Mouse (Mus musculus) urinary bladder, postnatal 0 days (tissue): ENCODE results near the gene Kcnj12. TPM values are rescaled to one million over a fixed set of nuclear protein-coding genes. Genes with fewer than 3 reads are reported as not detected.

ENCODE experiments used
- polyA plus RNA-seq: library from polyadenylated mRNA; unstranded; fragments of >200 nt; fragmentation: Nextera tagmentation; extraction: Ambion mirVana; gene quantifications from 2 replicates; pipeline ENCODE4 v1.2.1, GENCODE M21; 2015

Kcnj12 gene
- 1.9 and 2.3 TPM in 2 replicates for polyA plus RNA-seq

GRCm38 (mm10) chr11:61022550-61023391 lies at the start of gene Kcnj12:
Gene Kcnj12, plus strand, starts transcription at chr11:61022564.

Other genes starting within 250 kb of the Kcnj12 start
- gene Top3a, start 245.2 kb upstream of the Kcnj12 start, polyA plus RNA-seq = 4.5 and 4.6 TPM in 2 replicates
- gene Smcr8, start 245.0 kb upstream of the Kcnj12 start, polyA plus RNA-seq = 1.9 and 2.4 TPM in 2 replicates
- 14.4 and 16.0 TPM in 2 replicates for gene Shmt1, start 210.8 kb upstream of the Kcnj12 start, polyA plus RNA-seq
- gene Dhrs7b, start 191.9 kb upstream of the Kcnj12 start, polyA plus RNA-seq = 24.5 and 25.9 TPM in 2 replicates
- gene Tmem11, start 143.3 kb upstream of the Kcnj12 start, polyA plus RNA-seq = 44.7 and 47.3 TPM in 2 replicates
- gene Natd1, start 107.8 kb upstream of the Kcnj12 start, polyA plus RNA-seq = 11.6 and 13.4 TPM in 2 replicates
- gene Map2k3, start 90.5 kb upstream of the Kcnj12 start, polyA plus RNA-seq = 65.6 and 72.1 TPM in 2 replicates
- gene Tnfrsf13b, start 104.2 kb downstream of the Kcnj12 start, polyA plus RNA-seq = 1.7 and 3.0 TPM in 2 replicates
- gene Usp22, start 152.5 kb downstream of the Kcnj12 start, polyA plus RNA-seq = 31.5 and 32.3 TPM in 2 replicates
- 0.07 and 0.15 TPM in 2 replicates for gene Aldh3a1, start 185.0 kb downstream of the Kcnj12 start, polyA plus RNA-seq
- gene Aldh3a2, start 244.9 kb downstream of the Kcnj12 start, polyA plus RNA-seq = 28.6 and 29.1 TPM in 2 replicates